Mouse (Mus musculus) spleen, postnatal 14 days (tissue): Measurements from ENCODE around the gene Prr5l.
A peak's percentile ranks its signal among the peaks of the same experiment; 100 is the strongest.

ENCODE experiments used
- DNase-seq, 2 experiments: peaks; one replicate each; pipeline ENCODE4 v3.0.0; 2021 to 2022; ENCODE audit warnings: low spot score in 2 of 2

Gene Prr5l

GRCm38 (mm10) chr2:101723333-101723881 is 159.4 kb downstream of the Prr5l start:
- no peak for DNase-seq

DNA sequence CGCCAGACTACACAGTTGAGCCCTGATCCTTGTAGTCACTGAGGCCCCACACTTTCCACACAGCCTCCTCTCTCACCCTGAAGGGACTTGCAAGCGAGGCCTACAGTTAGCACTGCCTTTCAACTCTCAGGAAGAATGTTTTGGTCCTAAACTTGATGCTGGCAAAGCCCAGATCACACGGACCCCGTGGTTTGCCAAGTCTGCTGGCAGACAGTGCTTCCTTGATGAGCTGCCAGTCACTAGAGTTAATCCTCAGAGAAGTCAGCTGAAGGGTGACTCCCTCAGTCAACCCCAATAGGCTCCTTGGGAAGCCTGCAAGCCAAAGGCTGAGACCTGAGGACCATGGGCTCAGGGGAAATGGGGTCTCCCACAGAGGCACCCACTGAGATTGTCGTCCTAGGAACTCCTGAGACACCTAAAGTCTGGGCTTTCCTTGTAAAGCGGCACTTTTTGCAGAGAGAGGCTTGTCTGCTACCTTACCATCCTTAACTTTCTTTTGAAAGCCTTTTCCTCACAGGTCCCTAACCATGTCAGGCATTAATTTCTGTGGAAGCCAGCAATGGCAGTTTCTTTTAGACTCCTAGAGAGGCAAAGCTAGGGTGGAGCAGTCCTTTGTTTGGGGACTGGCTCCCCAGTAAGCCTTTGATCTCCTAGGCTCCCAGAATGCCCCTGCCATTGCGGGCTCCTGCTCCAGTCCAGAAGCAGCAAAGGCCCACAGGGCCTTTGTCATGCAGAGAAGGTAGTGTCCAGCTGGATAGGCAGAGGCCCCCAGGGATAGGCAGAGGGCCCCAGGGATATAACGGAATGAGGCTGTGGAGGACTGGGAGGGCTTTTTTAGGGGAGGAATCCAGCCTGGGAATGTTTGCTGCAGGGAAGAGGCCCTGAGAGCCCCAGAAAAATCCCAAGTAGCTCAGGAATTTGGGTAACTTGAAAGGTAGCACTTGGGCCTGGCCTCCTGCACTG is 160.2 kb downstream of the Prr5l start:
- DNase-seq, result no peak

- DNase-seq, result no peak
Observed at GRCm38 (mm10) chr2:101721835-101722234, 161.0 kb downstream of the Prr5l start.

DNA sequence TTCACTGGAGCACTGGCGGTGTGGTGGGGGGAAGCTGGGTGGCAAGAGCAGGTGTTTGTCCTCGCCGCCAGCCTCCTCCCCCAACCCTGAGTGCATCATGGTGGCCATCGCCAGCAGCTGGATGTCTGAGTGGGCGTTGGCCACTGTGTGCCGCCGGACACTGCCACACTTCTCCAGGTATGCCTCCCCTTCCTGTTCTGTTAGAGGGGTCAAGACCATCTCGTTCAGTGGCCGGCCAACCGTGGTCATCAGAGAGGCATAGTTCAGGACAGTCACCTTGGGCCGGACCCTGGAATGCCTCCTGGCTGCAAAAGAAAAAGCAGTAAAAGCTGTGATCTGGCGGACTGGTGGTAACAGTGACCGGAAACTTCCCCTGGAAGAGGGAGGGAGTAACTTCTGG is 165.7 kb downstream of the Prr5l start:
- no peak for DNase-seq

DNA sequence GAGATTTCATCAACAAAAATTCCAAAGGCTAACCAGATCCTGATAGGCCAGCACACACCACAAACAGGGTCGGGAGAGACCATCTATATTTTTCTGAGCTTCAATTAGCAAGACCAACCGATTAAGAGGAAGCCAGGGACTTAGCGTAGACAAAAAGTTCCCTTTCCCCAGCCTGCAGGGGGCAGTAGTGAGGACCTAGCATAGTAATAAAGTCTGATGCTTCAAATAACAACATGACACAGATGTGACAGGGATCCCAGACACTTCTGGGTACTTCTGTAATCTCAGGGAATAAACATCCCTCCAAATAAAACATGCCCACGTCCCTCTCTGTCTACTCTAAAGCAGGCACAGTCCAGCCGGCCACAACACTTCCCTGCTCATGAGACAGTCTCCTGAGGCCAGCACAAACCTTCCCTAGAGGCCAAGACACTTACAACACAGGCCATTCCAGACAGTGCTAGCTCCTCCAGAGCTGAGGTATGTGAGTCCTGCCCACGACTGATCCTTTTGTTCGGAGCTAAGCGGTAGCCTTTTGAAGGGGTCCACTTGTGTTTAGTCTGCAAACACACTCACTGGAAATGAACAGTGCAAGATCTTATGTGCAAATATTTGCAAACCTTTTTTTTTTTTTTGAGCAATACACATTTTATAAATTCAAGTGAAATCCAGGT is 167.0 kb downstream of the Prr5l start:
- DNase-seq, result peak; percentile 16 to 55

DNA sequence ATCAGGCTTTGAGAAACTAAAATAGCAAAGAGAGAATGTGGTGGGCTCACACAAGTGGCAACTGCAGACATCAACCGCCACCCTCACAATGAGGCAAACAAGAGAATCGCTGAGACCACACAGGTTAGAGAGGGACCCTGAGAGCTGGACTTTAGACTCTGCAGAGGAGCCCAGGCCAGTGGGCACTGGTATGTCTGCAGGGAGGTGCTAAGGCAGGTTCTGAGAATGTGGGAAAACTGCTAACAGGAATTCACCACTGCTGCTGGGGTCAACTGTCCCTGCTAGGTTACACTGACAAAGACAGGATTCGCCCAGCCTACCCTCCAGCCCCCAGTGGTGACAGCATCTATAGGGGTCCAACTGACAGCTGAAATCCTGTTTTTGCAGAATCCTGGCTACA is 171.2 kb downstream of the Prr5l start:
- DNase-seq, result no peak

DNA sequence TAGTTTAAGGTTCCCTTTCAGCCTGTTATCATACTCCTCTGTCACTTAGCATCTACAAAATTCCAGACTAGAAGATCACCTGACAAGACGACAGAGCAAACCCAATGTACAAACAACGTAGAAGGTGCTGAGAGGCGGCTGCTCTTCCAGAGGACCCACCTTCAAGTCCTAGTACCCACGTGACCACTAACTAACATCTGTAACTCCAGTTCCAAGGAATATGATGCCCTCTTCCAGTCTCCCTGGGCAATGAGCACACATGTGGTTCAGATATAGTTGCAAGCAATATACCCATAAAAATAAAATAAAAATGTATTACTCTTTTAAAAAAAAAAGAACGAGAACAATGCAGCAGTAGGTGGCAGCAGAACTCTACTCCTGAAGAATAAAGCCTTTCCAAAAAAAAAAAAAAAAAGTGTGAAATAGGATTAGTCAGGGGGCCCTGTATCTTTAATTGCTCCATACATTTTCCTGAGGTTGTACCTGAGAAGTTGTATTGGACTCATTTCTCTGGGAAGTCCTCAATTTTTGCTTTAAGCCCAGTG is 176.8 kb downstream of the Prr5l start:
- DNase-seq, result no peak

DNA sequence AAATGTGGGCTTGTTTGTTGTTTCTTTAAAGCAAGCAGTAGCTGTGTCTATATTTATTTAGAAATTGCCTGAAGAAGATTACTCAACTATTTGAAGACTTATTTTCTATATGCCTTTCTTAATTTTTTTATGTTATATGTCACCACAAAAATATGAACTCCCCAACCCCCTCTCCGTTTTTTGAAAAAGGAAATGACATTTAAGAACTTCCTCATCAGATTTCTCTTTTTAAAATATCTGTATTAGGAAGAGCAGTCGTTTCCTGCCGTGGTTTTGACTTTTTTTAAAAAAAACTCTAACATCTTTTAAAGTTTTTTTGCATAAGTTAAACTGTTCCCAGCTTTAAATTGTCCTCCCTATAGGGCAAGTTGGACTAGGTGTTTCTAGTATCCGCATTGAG is 183.5 kb downstream of the Prr5l start:
- no peak for DNase-seq

DNA sequence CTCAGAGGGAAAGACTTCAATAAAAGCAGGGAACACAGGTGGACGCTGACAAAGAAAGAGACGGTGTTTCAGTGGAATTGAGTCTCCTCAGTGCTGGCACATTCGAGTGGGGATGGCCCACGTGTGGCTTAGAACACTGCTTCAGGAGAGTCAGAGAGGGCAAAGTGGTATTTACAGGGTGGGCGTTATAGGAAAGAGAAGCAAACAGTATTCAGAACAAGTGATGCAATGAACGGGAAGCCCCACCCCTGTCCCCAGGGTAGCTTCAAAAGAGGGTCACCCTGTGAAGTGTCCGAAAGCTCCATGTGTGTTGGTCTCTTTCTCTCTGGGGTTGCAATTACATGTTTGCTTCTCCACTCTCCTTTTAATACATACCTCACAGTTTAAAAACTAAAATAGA is 187.2 kb downstream of the Prr5l start:
- no peak for DNase-seq

DNA sequence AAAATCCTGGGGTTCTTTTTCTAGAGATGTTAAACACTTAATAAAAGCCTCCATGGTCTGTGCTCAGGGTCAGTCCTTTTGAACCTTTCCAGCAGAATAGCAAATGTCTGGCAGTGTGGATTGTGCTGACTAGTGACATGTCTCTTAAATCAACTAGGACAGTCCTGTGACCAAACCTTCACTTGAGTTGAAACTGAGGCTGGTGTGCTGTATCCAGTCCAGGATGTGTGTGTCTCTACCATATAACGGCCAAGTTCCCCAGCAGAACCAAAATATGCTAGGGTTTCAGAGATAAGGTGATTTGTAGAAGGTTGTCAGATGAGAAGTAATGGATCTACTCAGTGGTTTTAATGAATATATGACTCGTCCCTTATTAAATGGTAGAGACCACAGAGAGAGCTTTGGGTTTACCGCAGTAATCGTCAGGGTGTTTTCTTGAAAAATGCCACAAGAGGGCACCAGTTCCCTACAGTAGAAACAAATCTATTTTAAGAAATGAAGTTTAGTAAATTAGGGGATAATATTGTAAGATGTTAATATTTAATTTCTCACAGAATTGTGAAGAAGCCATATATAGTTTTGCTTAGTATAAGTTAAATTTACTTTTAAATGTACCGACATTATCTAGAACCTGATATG is 189.1 kb downstream of the Prr5l start:
- no peak for DNase-seq

DNA sequence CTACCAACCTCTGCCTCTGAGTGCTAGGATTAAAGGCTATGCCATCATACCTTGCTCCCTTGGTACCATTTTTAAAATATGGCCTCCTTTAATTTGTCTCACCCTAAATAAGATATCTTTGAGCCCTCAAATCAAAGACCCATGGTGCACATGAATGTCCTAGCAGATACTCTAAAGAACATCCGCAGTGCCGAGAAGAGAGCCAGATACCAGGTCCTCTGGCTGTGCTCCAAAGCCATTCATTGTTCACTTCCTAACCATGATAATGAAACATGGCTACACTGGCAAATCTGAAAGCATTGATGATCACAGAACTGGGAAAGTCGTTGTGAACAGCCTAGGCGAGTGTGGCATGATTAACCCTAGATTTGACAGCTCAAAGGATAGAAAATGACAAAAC is 189.8 kb downstream of the Prr5l start:
- DNase-seq, result no peak

GRCm38 (mm10) chr2:101690252-101690827 is 192.5 kb downstream of the Prr5l start:
- DNase-seq, result no peak

GRCm38 (mm10) chr2:101688011-101688410 is 194.8 kb downstream of the Prr5l start:
- no peak for DNase-seq

DNA sequence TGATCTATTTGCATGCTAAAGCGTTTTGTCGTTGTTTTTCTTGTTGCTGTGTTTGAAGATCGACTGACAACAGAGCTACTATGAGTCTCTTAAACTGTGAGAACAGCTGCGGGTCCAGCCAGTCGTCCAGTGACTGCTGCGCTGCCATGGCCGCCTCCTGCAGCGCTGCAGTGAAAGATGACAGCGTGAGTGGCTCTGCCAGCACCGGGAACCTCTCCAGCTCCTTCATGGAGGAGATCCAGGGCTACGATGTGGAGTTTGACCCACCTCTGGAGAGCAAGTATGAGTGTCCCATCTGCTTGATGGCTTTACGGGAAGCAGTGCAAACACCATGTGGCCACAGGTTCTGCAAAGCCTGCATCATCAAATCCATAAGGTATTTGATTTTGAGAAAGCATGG is 198.4 kb downstream of the Prr5l start:
- no peak for DNase-seq

GRCm38 (mm10) chr2:101679164-101679784 is 203.6 kb downstream of the Prr5l start:
- no peak for DNase-seq

- peak; percentile 71 to 86 for DNase-seq
Observed at GRCm38 (mm10) chr2:101678236-101679021, 204.4 kb downstream of the Prr5l start, which contains the start of gene Traf6. Gene Traf6 (plus strand): TSS chr2:101678429.

DNA sequence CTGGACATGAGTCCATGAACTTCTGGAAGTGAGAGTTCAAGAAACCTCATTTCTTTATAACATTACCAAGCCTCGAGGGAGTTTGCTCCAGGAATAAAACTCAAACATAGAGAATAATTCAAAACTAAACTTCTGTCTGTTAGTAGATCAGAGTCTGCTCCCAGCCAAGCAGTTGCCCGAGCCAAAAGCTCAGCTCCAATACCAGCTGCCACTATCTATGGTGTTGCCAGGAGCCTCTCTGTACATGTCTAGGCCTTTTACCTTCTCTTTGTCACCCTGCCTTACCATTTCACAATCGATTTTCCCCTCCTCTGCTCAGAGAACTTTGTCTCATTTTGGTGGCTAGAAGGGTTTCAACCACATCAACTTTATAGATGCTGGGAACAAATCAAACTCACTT is 209.3 kb downstream of the Prr5l start:
- DNase-seq, result no peak

GRCm38 (mm10) chr2:101668751-101669150 is 214.1 kb downstream of the Prr5l start:
- no peak for DNase-seq

DNA sequence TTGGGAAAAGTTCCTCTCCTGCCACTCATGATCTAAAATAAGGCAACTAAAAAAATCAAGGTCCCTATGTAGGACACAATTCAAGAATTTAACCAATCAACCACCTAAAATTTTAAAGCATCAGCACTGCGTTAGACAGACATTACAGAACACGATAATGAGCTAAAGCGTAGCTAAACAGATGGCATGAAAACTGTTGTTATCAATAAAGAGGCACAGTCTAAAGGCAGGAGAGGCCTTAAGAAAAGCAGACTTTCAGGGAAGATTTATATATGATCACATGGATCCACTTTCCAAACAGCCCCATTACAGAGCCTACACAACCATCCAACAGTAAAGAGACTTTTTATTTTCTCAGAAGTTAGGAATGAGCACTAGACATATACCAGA is 217.1 kb downstream of the Prr5l start:
- no peak for DNase-seq

- DNase-seq, result peak; percentile 29 to 60
Observed at GRCm38 (mm10) chr2:101665058-101665702, 217.6 kb downstream of the Prr5l start.
